Mouse (Mus musculus): Measurements from ENCODE around the gene Camp. TPM values are rescaled to one million over a fixed set of nuclear protein-coding genes. Genes with fewer than 3 reads are reported as not detected.

The Camp gene
- polyA plus RNA-seq, 1 experiment from 2014 or later = not detected

Small RNA genes within 50 kb of the gene (microRNA-seq; reads per million reads assigned to microRNA genes)
- 1.8 reads per million, percentile 8 among the genes with 10 or more reads in this experiment for gene Mir7089

Other genes with a start within 250 kb of the Camp start
- gene Fbxw24, start 223.6 kb downstream of the Camp start, polyA plus RNA-seq (2014; fragmentation: Nextera tagmentation; extraction: Ambion mirVana) = not detected in 2 replicates
- gene Fbxw25, start 185.0 kb downstream of the Camp start, polyA plus RNA-seq (2014; fragmentation: Nextera tagmentation; extraction: Ambion mirVana) = not detected in 2 replicates
- not detected in 2 replicates for gene Fbxw18, start 146.9 kb downstream of the Camp start, polyA plus RNA-seq (2014; fragmentation: Nextera tagmentation; extraction: Ambion mirVana)
- gene Fbxw26, start 103.5 kb downstream of the Camp start, polyA plus RNA-seq (2014; fragmentation: Nextera tagmentation; extraction: Ambion mirVana) = not detected in 2 replicates
- gene Fbxw27, start 58.9 kb downstream of the Camp start, polyA plus RNA-seq (2014; fragmentation: Nextera tagmentation; extraction: Ambion mirVana) = not detected in 2 replicates
- not detected in 2 replicates for gene Spink8, start 37.3 kb downstream of the Camp start, polyA plus RNA-seq (2014; fragmentation: Nextera tagmentation; extraction: Ambion mirVana)
- 58.1 and 68.0 TPM in 2 replicates for gene Nme6, start 16.9 kb downstream of the Camp start, polyA plus RNA-seq (2014; fragmentation: Nextera tagmentation; extraction: Ambion mirVana)
- 8.4 and 13.8 TPM in 2 replicates for gene Cdc25a, start 26.0 kb upstream of the Camp start, polyA plus RNA-seq (2014; fragmentation: Nextera tagmentation; extraction: Ambion mirVana)
- 144 and 159 TPM in 2 replicates for gene Map4, start 81.8 kb upstream of the Camp start, polyA plus RNA-seq (2014; fragmentation: Nextera tagmentation; extraction: Ambion mirVana)

All from midbrain, embryonic 14.5 days (tissue).